Mouse (Mus musculus) yolk sac, embryonic 10.5 days (tissue): ENCODE measurements at regions not wholly inside any gene's neighbourhood (a gene's known extent, or its start where the extent isn't known, plus 50 kb on each side); places are given as distances from the start of the nearest gene placed in this dataset.

ENCODE experiments used
- DNase-seq: peaks from one replicate; pipeline ENCODE4 v3.0.0-alpha.2; 2017; ENCODE audit warnings: low spot score

DNA sequence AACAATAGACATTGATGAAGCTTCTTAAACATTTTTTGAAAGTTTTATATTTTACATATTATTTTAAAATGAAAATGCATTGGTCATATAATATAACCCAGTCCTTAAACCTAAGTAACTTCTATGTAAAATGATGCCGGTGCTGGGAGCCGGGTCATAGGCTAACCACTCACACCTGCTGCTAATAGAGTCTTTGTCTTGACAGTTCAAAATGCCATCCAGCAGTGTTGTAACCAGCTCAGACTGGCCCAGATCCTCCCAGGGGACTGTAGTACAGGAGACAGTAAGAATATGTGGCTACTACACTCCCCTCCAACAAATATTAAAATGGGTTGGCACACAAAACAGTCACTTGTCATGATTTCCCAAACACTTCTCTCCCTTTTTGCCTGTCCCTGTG, 693.6 kb downstream of the 1700064H15Rik start:
- DNase-seq = no peak

DNA sequence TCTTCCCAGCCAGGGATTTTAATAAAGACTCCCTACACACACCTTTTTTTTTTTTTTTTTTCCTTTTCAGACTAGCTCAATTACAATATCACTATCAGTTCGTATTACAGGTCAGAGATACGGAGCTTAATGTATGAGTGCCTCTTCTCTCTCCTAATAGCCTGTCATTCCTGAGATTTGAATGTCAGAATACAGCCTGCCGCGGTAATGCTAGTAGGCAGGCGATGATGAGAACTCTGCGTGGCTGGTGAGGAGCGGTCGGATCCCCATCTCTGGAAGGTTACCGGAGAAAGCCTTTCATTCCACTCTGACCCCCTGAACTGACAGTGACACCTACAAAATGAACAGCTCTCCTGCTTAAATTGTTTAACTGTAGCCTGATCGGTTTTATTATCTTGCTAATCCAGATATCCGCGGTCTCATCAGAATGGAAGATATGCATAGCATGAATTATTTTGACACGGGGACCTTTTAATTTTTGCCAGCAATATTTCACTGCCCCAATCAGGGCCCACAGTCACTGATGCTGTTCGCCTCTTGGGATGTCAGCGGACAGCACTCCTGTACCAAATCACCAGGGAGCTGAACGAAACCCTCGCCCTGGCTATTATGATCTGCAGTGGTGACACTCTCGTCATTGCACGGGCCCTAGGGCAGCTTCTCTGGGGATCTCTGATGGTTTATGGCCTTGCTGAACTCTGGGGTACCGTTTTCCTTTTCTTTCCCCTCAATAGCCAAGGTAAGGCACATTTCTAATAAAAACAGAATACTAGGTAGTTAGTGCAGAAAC, 690.9 kb downstream of the 1700064H15Rik start:
- DNase-seq = no peak

- DNase-seq = no peak
Observed at GRCm38 (mm10) chr3:18941301-18942177, 686.9 kb downstream of the 1700064H15Rik start.

- DNase-seq = no peak
Observed at GRCm38 (mm10) chr3:18960341-18960740, 668.1 kb downstream of the 1700064H15Rik start.

DNA sequence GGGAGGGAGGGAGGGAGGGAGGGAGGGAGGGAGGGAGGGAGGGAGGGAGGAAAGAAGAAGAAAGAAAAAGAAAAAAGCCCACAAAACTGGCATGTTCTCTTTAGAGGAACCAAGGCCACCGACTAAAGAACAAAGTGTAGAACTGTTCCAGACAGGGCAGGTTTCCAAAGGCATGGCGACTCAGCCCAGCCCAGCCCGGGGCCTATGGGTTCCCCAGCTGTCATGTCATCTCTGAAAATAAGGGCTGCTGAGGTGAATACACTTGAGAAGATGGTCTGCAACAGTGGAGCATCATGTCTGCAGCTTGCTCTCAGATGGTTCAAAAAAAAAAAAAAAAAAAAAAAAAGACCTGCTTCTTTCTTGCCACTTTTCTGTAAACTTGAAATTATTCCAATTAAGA, 639.8 kb downstream of the 1700064H15Rik start:
- no peak for DNase-seq

DNA sequence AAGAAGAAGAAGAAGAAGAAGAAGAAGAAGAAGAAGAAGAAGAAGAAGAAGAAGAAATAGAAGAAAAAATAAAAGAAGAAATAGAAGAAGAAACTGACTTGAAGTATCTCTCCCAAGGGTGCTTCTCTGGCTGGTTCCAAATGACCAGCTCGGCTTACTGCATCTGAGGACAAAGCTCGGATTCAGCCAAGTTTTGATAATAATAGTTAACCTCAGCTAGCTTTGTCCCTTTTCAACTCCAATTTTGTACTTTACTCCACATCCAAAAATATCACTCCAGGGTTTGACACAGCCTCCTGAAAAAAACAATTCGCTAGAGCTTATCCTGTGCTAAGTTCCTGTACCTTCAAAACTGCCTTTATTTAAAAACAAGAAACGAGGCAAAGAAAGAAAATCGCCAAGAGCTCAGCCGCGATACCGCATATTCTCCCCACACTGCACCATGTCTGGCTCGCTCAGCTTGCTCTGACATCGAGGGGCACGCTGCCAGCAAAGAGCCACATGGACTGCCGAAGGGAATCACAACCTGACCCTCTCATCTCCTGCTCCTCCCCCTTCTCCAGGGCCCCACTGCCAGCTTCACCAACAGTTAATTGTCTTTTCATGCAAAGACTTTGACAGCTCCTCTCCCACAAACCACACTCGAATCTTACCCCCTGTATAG, 638.8 kb downstream of the 1700064H15Rik start:
- DNase-seq = no peak

DNA sequence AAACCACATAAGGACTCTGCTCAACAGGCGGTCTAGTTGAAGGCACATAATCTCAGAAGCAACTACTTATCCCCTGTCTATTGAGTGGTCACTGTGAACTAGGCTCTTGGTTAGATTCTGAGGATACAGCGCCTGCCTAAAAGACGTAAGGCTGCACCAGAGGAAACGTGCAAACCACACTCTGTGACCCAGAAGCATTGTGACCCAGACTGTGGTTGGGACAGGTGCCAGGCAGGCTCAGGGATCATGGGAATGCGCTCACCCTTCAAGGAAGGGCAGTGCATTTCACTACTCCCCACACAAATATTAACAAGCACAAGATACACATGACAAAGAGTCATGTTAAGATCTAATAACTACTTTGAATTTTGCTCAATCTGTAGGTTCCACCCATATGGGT, 628.3 kb downstream of the 1700064H15Rik start:
- no peak for DNase-seq

DNA sequence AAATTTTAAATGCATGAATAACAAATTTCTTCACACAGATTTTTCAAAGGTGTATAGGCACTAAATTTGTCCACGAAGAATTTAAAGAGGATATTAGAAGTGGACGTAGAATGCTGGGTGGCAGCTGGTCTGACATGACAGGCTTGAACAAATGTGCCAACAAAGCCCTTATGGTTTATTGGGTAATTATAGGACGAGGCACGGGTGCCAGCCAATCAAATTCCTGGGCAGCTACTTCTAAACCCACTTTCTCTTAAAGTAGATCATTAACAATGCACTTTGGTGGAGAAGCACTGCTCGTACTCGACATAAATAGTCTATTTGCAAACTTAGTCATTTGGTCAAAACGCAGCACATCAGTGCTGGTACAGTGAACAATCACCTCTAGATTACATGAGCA, 626.4 kb downstream of the 1700064H15Rik start:
- no peak for DNase-seq

GRCm38 (mm10) chr3:19004792-19005191, 623.7 kb downstream of the 1700064H15Rik start:
- DNase-seq = no peak

- no peak for DNase-seq
Observed at GRCm38 (mm10) chr3:19044566-19044965, 583.9 kb downstream of the 1700064H15Rik start.

GRCm38 (mm10) chr3:19045933-19046332, 582.5 kb downstream of the 1700064H15Rik start:
- DNase-seq = no peak

DNA sequence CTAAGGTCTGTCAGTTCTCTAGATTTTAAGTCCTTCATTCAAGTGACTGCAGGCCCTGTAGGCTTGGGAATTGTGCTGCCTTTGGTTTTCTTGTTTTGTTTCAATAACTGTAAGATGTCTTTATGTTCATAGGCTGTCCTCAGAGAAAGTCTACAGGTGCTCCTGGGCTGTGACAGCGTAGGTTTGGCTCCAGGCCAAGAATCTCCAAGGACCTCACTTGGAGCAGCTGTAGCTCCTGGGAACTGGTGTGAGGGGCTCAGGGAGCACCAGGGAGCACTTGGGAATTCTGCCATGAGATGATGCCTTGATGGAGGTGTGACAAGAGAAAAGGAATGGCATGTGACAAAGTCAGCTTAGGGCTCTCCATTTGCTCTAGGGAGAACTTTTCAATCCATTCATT, 581.9 kb downstream of the 1700064H15Rik start:
- DNase-seq = no peak

- DNase-seq = no peak
Observed at GRCm38 (mm10) chr3:19055961-19056360, 572.5 kb downstream of the 1700064H15Rik start.

- DNase-seq = no peak
Observed at GRCm38 (mm10) chr3:19056623-19057022, 571.9 kb downstream of the 1700064H15Rik start.

- DNase-seq = no peak
Observed at GRCm38 (mm10) chr3:19059906-19060870, 568.3 kb downstream of the 1700064H15Rik start.

GRCm38 (mm10) chr3:19061488-19062248, 566.8 kb downstream of the 1700064H15Rik start:
- DNase-seq = no peak

GRCm38 (mm10) chr3:19062249-19062859, 566.1 kb downstream of the 1700064H15Rik start:
- DNase-seq = peak; percentile 32

DNA sequence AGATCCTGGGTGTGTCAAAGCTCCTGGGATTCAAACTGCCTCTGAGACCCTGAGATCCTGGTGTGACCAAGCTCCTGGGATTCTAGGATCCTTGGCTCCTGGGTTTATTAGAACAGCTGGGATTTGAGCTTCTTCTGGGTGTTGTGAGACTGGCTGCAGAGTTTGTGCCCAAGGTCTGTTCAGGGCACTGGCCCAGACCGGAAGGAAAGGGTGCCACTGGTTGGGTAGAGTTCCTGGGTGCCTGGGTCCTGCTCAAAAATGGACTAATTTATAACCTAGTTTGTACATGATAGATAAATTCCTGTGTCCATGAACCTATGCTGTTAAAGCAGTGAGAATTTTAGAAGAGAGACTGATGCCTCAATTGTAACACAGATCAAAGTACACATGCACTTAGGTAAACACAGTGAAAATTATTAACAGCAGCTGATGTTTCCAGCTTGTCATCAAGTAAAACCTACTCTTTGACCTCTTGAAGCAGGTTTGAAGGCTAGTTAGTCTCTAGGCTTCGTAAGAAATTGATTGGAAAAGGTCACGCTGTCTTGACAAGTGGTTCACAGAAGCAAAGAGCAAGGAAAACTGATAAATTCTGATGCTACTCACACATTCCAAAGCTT, 561.2 kb downstream of the 1700064H15Rik start:
- DNase-seq = peak; percentile 62
